Mouse (Mus musculus): ENCODE results near the gene Atp6v1g2. TPM values are rescaled to one million over a fixed set of nuclear protein-coding genes. Genes with fewer than 3 reads are reported as not detected.

Gene Atp6v1g2
- polyA plus RNA-seq (2015; fragmentation: Illumina TruSeq; extraction: RNeasy Lipid Tissue Mini Kit (QIAGEN cat#74804); ENCODE audit: insufficient read depth, low read depth, low replicate concordance), result 2.8 TPM

GRCm38 (mm10) chr17:35233114-35233980 is at the start of gene Atp6v1g2:
Atp6v1g2 (plus strand) TSS chr17:35233660.

GRCm38 (mm10) chr17:35187959-35188610 is 45.4 kb upstream of the Atp6v1g2 start, which contains the start of gene Lst1:
Lst1 (minus strand) TSS chr17:35188439.

GRCm38 (mm10) chr17:35193881-35194843 is 39.3 kb upstream of the Atp6v1g2 start, which contains the start of gene Ltb:
Ltb (plus strand) TSS chr17:35194439.

GRCm38 (mm10) chr17:35201787-35202186 is 31.7 kb upstream of the Atp6v1g2 start, which contains the start of gene Tnf:
Tnf (minus strand) TSS chr17:35202007.

GRCm38 (mm10) chr17:35204494-35205379 is 28.7 kb upstream of the Atp6v1g2 start, which contains the start of gene Lta:
Lta (minus strand) TSS chr17:35205351.

GRCm38 (mm10) chr17:35220156-35220952 is 13.1 kb upstream of the Atp6v1g2 start, which contains the start of gene Gm16181:
Gm16181 (plus strand) TSS chr17:35220834.

GRCm38 (mm10) chr17:35235614-35236389 is 2.3 kb downstream of the Atp6v1g2 start, which contains the start of gene Nfkbil1:
Nfkbil1 (minus strand) TSS chr17:35235792.

GRCm38 (mm10) chr17:35241305-35242014 is 8.0 kb downstream of the Atp6v1g2 start, which contains the start of gene Ddx39b:
Ddx39b (plus strand) TSS chr17:35241746.

GRCm38 (mm10) chr17:35262664-35263522 is 29.4 kb downstream of the Atp6v1g2 start, which contains the start of gene H2-D1:
H2-D1 (plus strand) TSS chr17:35262730.

Other genes with a start within 250 kb of the Atp6v1g2 start
- 23.4 TPM for gene Vars, start 232.7 kb upstream of the Atp6v1g2 start, polyA plus RNA-seq (2015; fragmentation: Illumina TruSeq; extraction: RNeasy Lipid Tissue Mini Kit (QIAGEN cat#74804); ENCODE audit: insufficient read depth, low read depth, low replicate concordance)
- 0.42 TPM for gene Vwa7, start 217.1 kb upstream of the Atp6v1g2 start, polyA plus RNA-seq (2015; fragmentation: Illumina TruSeq; extraction: RNeasy Lipid Tissue Mini Kit (QIAGEN cat#74804); ENCODE audit: insufficient read depth, low read depth, low replicate concordance)
- gene Sapcd1, start 205.6 kb upstream of the Atp6v1g2 start, polyA plus RNA-seq (2015; fragmentation: Illumina TruSeq; extraction: RNeasy Lipid Tissue Mini Kit (QIAGEN cat#74804); ENCODE audit: insufficient read depth, low read depth, low replicate concordance), result 1.5 TPM
- 1.8 TPM for gene Msh5, start 186.9 kb upstream of the Atp6v1g2 start, polyA plus RNA-seq (2015; fragmentation: Illumina TruSeq; extraction: RNeasy Lipid Tissue Mini Kit (QIAGEN cat#74804); ENCODE audit: insufficient read depth, low read depth, low replicate concordance)
- gene Clic1, start 183.7 kb upstream of the Atp6v1g2 start, polyA plus RNA-seq (2015; fragmentation: Illumina TruSeq; extraction: RNeasy Lipid Tissue Mini Kit (QIAGEN cat#74804); ENCODE audit: insufficient read depth, low read depth, low replicate concordance), result 36.2 TPM
- 19.5 TPM for gene Ddah2, start 174.6 kb upstream of the Atp6v1g2 start, polyA plus RNA-seq (2015; fragmentation: Illumina TruSeq; extraction: RNeasy Lipid Tissue Mini Kit (QIAGEN cat#74804); ENCODE audit: insufficient read depth, low read depth, low replicate concordance)
- gene Ly6g6c, start 168.3 kb upstream of the Atp6v1g2 start, polyA plus RNA-seq (2015; fragmentation: Illumina TruSeq; extraction: RNeasy Lipid Tissue Mini Kit (QIAGEN cat#74804); ENCODE audit: insufficient read depth, low read depth, low replicate concordance), result not detected
- gene Mpig6b, start 167.5 kb upstream of the Atp6v1g2 start, polyA plus RNA-seq (2015; fragmentation: Illumina TruSeq; extraction: RNeasy Lipid Tissue Mini Kit (QIAGEN cat#74804); ENCODE audit: insufficient read depth, low read depth, low replicate concordance), result not detected
- gene Ly6g6e, start 156.8 kb upstream of the Atp6v1g2 start, polyA plus RNA-seq (2015; fragmentation: Illumina TruSeq; extraction: RNeasy Lipid Tissue Mini Kit (QIAGEN cat#74804); ENCODE audit: insufficient read depth, low read depth, low replicate concordance), result not detected
- not detected for gene Ly6g6d, start 155.6 kb upstream of the Atp6v1g2 start, polyA plus RNA-seq (2015; fragmentation: Illumina TruSeq; extraction: RNeasy Lipid Tissue Mini Kit (QIAGEN cat#74804); ENCODE audit: insufficient read depth, low read depth, low replicate concordance)
- not detected for gene Ly6g6f, start 148.1 kb upstream of the Atp6v1g2 start, polyA plus RNA-seq (2015; fragmentation: Illumina TruSeq; extraction: RNeasy Lipid Tissue Mini Kit (QIAGEN cat#74804); ENCODE audit: insufficient read depth, low read depth, low replicate concordance)
- 25.5 TPM for gene Abhd16a, start 144.4 kb upstream of the Atp6v1g2 start, polyA plus RNA-seq (2015; fragmentation: Illumina TruSeq; extraction: RNeasy Lipid Tissue Mini Kit (QIAGEN cat#74804); ENCODE audit: insufficient read depth, low read depth, low replicate concordance)
- not detected for gene Ly6g5c, start 125.4 kb upstream of the Atp6v1g2 start, polyA plus RNA-seq (2015; fragmentation: Illumina TruSeq; extraction: RNeasy Lipid Tissue Mini Kit (QIAGEN cat#74804); ENCODE audit: insufficient read depth, low read depth, low replicate concordance)
- not detected for gene Ly6g5b, start 118.2 kb upstream of the Atp6v1g2 start, polyA plus RNA-seq (2015; fragmentation: Illumina TruSeq; extraction: RNeasy Lipid Tissue Mini Kit (QIAGEN cat#74804); ENCODE audit: insufficient read depth, low read depth, low replicate concordance)
- gene Gpank1, start 112.2 kb upstream of the Atp6v1g2 start, polyA plus RNA-seq (2015; fragmentation: Illumina TruSeq; extraction: RNeasy Lipid Tissue Mini Kit (QIAGEN cat#74804); ENCODE audit: insufficient read depth, low read depth, low replicate concordance), result 8.6 TPM
- 52.8 TPM for gene Csnk2b, start 111.6 kb upstream of the Atp6v1g2 start, polyA plus RNA-seq (2015; fragmentation: Illumina TruSeq; extraction: RNeasy Lipid Tissue Mini Kit (QIAGEN cat#74804); ENCODE audit: insufficient read depth, low read depth, low replicate concordance)
- 6.8 TPM for gene D17H6S53E, start 107.3 kb upstream of the Atp6v1g2 start, polyA plus RNA-seq (2015; fragmentation: Illumina TruSeq; extraction: RNeasy Lipid Tissue Mini Kit (QIAGEN cat#74804); ENCODE audit: insufficient read depth, low read depth, low replicate concordance)
- not detected for gene Apom, start 101.6 kb upstream of the Atp6v1g2 start, polyA plus RNA-seq (2015; fragmentation: Illumina TruSeq; extraction: RNeasy Lipid Tissue Mini Kit (QIAGEN cat#74804); ENCODE audit: insufficient read depth, low read depth, low replicate concordance)
- 43.1 TPM for gene Bag6, start 98.5 kb upstream of the Atp6v1g2 start, polyA plus RNA-seq (2015; fragmentation: Illumina TruSeq; extraction: RNeasy Lipid Tissue Mini Kit (QIAGEN cat#74804); ENCODE audit: insufficient read depth, low read depth, low replicate concordance)
- gene Prrc2a, start 68.8 kb upstream of the Atp6v1g2 start, polyA plus RNA-seq (2015; fragmentation: Illumina TruSeq; extraction: RNeasy Lipid Tissue Mini Kit (QIAGEN cat#74804); ENCODE audit: insufficient read depth, low read depth, low replicate concordance), result 89.4 TPM
- gene Aif1, start 57.6 kb upstream of the Atp6v1g2 start, polyA plus RNA-seq (2015; fragmentation: Illumina TruSeq; extraction: RNeasy Lipid Tissue Mini Kit (QIAGEN cat#74804); ENCODE audit: insufficient read depth, low read depth, low replicate concordance), result 2.3 TPM
- gene Lst1, start 45.2 kb upstream of the Atp6v1g2 start, polyA plus RNA-seq (2015; fragmentation: Illumina TruSeq; extraction: RNeasy Lipid Tissue Mini Kit (QIAGEN cat#74804); ENCODE audit: insufficient read depth, low read depth, low replicate concordance), result 5.7 TPM
- 1.00 TPM for gene Ltb, start 39.2 kb upstream of the Atp6v1g2 start, polyA plus RNA-seq (2015; fragmentation: Illumina TruSeq; extraction: RNeasy Lipid Tissue Mini Kit (QIAGEN cat#74804); ENCODE audit: insufficient read depth, low read depth, low replicate concordance)
- gene Tnf, start 31.7 kb upstream of the Atp6v1g2 start, polyA plus RNA-seq (2015; fragmentation: Illumina TruSeq; extraction: RNeasy Lipid Tissue Mini Kit (QIAGEN cat#74804); ENCODE audit: insufficient read depth, low read depth, low replicate concordance), result 0.50 TPM
- not detected for gene Lta, start 28.3 kb upstream of the Atp6v1g2 start, polyA plus RNA-seq (2015; fragmentation: Illumina TruSeq; extraction: RNeasy Lipid Tissue Mini Kit (QIAGEN cat#74804); ENCODE audit: insufficient read depth, low read depth, low replicate concordance)
- not detected for gene Gm16181, start 12.8 kb upstream of the Atp6v1g2 start, polyA plus RNA-seq (2015; fragmentation: Illumina TruSeq; extraction: RNeasy Lipid Tissue Mini Kit (QIAGEN cat#74804); ENCODE audit: insufficient read depth, low read depth, low replicate concordance)
- gene Nfkbil1, start 2.1 kb downstream of the Atp6v1g2 start, polyA plus RNA-seq (2015; fragmentation: Illumina TruSeq; extraction: RNeasy Lipid Tissue Mini Kit (QIAGEN cat#74804); ENCODE audit: insufficient read depth, low read depth, low replicate concordance), result 4.1 TPM
- gene Ddx39b, start 8.1 kb downstream of the Atp6v1g2 start, polyA plus RNA-seq (2015; fragmentation: Illumina TruSeq; extraction: RNeasy Lipid Tissue Mini Kit (QIAGEN cat#74804); ENCODE audit: insufficient read depth, low read depth, low replicate concordance), result 92.0 TPM
- gene H2-D1, start 29.1 kb downstream of the Atp6v1g2 start, polyA plus RNA-seq (2015; fragmentation: Illumina TruSeq; extraction: RNeasy Lipid Tissue Mini Kit (QIAGEN cat#74804); ENCODE audit: insufficient read depth, low read depth, low replicate concordance), result 153 TPM
- not detected for gene H2-Q1, start 86.7 kb downstream of the Atp6v1g2 start, polyA plus RNA-seq (2015; fragmentation: Illumina TruSeq; extraction: RNeasy Lipid Tissue Mini Kit (QIAGEN cat#74804); ENCODE audit: insufficient read depth, low read depth, low replicate concordance)
- 8.9 TPM for gene H2-Q2, start 108.6 kb downstream of the Atp6v1g2 start, polyA plus RNA-seq (2015; fragmentation: Illumina TruSeq; extraction: RNeasy Lipid Tissue Mini Kit (QIAGEN cat#74804); ENCODE audit: insufficient read depth, low read depth, low replicate concordance)
- 22.5 TPM for gene H2-Q4, start 146.0 kb downstream of the Atp6v1g2 start, polyA plus RNA-seq (2015; fragmentation: Illumina TruSeq; extraction: RNeasy Lipid Tissue Mini Kit (QIAGEN cat#74804); ENCODE audit: insufficient read depth, low read depth, low replicate concordance)
- gene H2-Q6, start 191.2 kb downstream of the Atp6v1g2 start, polyA plus RNA-seq (2015; fragmentation: Illumina TruSeq; extraction: RNeasy Lipid Tissue Mini Kit (QIAGEN cat#74804); ENCODE audit: insufficient read depth, low read depth, low replicate concordance), result 6.3 TPM
- gene H2-Q7, start 205.5 kb downstream of the Atp6v1g2 start, polyA plus RNA-seq (2015; fragmentation: Illumina TruSeq; extraction: RNeasy Lipid Tissue Mini Kit (QIAGEN cat#74804); ENCODE audit: insufficient read depth, low read depth, low replicate concordance), result 8.5 TPM
- gene H2-Q10, start 236.4 kb downstream of the Atp6v1g2 start, polyA plus RNA-seq (2015; fragmentation: Illumina TruSeq; extraction: RNeasy Lipid Tissue Mini Kit (QIAGEN cat#74804); ENCODE audit: insufficient read depth, low read depth, low replicate concordance), result 0.96 TPM

Measured in pancreas, adult 10 weeks (tissue).